Mouse (Mus musculus) lung, embryonic 15.5 days (tissue): ENCODE measurements at regions not wholly inside any gene's neighbourhood (a gene's known extent, or its start where the extent isn't known, plus 50 kb on each side); places are given as distances from the start of the nearest gene placed in this dataset.

ENCODE experiments used
- ATAC-seq: fragments of 200-750 bp; cut with Nextera tagmentation; 2 replicates; pipeline ENCODE4 v1.8.0; 2017; ENCODE audit warnings: moderate number of reproducible peaks, borderline replicate concordance; ENCODE audit not compliant: low FRiP score, low TSS enrichment; ENCODE audit errors: extremely low read depth
- H3K27ac ChIP-seq: fragments of 300-500 bp; sonication (generic); 2 replicates; pipeline ENCODE4 v1.5.1; 2015; ENCODE audit warnings: moderate library complexity, mild to moderate bottlenecking, inconsistent platforms
- H3K27me3 ChIP-seq: fragments of 300-500 bp; sonication (generic); 2 replicates; pipeline ENCODE4 v1.6.1; 2015; ENCODE audit warnings: inconsistent platforms
- H3K36me3 ChIP-seq: fragments of 300-500 bp; sonication (generic); 2 replicates; pipeline ENCODE4 v1.6.1; 2015; ENCODE audit warnings: inconsistent platforms
- H3K4me1 ChIP-seq: fragments of 300-500 bp; sonication (generic); 2 replicates; pipeline ENCODE4 v1.6.1; 2015; ENCODE audit warnings: inconsistent platforms
- H3K4me2 ChIP-seq: fragments of 300-500 bp; sonication (generic); 2 replicates; pipeline ENCODE4 v1.6.1; 2015; ENCODE audit warnings: inconsistent platforms, mild to moderate bottlenecking, moderate library complexity
- H3K4me3 ChIP-seq: fragments of 300-500 bp; sonication (generic); 2 replicates; pipeline ENCODE4 v1.5.1; 2015; ENCODE audit warnings: mild to moderate bottlenecking, inconsistent platforms
- H3K9ac ChIP-seq: fragments of 300-500 bp; sonication (generic); 2 replicates; pipeline ENCODE4 v1.6.1; 2015; ENCODE audit warnings: inconsistent platforms
- H3K9me3 ChIP-seq: fragments of 300-500 bp; sonication (generic); 2 replicates; pipeline ENCODE4 v1.6.1; 2016; ENCODE audit warnings: inconsistent platforms
- WGBS: fragments of 180-500 bp; shearing (Covaris S2); methylation state at CpG from one replicate; pipeline ENCODE4 v1.1.7; 2015; 5-methylcytosine and 5-hydroxymethylcytosine counted together

- H3K9ac ChIP-seq = no peak overlapping the region
- peak; percentile 72 for ATAC-seq
- no peak overlapping the region for H3K4me2 ChIP-seq
- no peaks in the 10 kb centered on the region for H3K36me3 ChIP-seq
- peak overlapping the region; percentile 57 for H3K27ac ChIP-seq
- no peaks in the 10 kb centered on the region for H3K9me3 ChIP-seq
- 33% methylated on average over 7 of the region's 7 CpGs for WGBS
- H3K27me3 ChIP-seq = no peaks in the 10 kb centered on the region
- H3K4me1 ChIP-seq = peaks cover 21% of the 10 kb centered on the region
- no peak overlapping the region for H3K4me3 ChIP-seq
Measured at GRCm38 (mm10) chr13:100950348-100951184, 117.3 kb upstream of the Slc30a5 start.

GRCm38 (mm10) chr13:100943206-100943848 is 110.1 kb upstream of the Slc30a5 start:
- Histone ChIP-seq H3K9me3 (no peaks in the 10 kb centered on the region), H3K9ac (no peak overlapping the region), H3K4me2 (no peak overlapping the region), H3K4me1 (no peaks in the 10 kb centered on the region), H3K36me3 (no peaks in the 10 kb centered on the region), H3K4me3 (no peak overlapping the region), H3K27ac (no peak overlapping the region), H3K27me3 (no peaks in the 10 kb centered on the region)
- ATAC-seq = no peak
- 63% methylated on average over 5 of the region's 5 CpGs for WGBS

GRCm38 (mm10) chr13:100940791-100941190 is 107.6 kb upstream of the Slc30a5 start:
- 72% methylated on average over 13 of the region's 13 CpGs for WGBS
- Histone ChIP-seq H3K27me3 (no peaks in the 10 kb centered on the region), H3K4me1 (no peaks in the 10 kb centered on the region), H3K9ac (no peak overlapping the region), H3K27ac (no peak overlapping the region), H3K9me3 (no peaks in the 10 kb centered on the region), H3K4me3 (no peak overlapping the region), H3K4me2 (no peak overlapping the region), H3K36me3 (no peaks in the 10 kb centered on the region)
- no peak for ATAC-seq

GRCm38 (mm10) chr13:100939677-100940076 is 106.5 kb upstream of the Slc30a5 start:
- H3K9ac ChIP-seq = no peak overlapping the region
- ATAC-seq = no peak
- no peak overlapping the region for H3K4me3 ChIP-seq
- no peak overlapping the region for H3K4me2 ChIP-seq
- H3K4me1 ChIP-seq = no peaks in the 10 kb centered on the region
- H3K27ac ChIP-seq = no peak overlapping the region
- H3K36me3 ChIP-seq = no peaks in the 10 kb centered on the region
- H3K27me3 ChIP-seq = no peaks in the 10 kb centered on the region
- H3K9me3 ChIP-seq = no peaks in the 10 kb centered on the region
- 49% methylated on average over 4 of the region's 4 CpGs for WGBS

GRCm38 (mm10) chr13:100933265-100933664 is 100.0 kb upstream of the Slc30a5 start:
- Histone ChIP-seq H3K36me3 (no peaks in the 10 kb centered on the region), H3K27ac (no peak overlapping the region), H3K4me3 (no peak overlapping the region), H3K9me3 (no peaks in the 10 kb centered on the region), H3K4me1 (no peaks in the 10 kb centered on the region), H3K4me2 (no peak overlapping the region), H3K9ac (no peak overlapping the region), H3K27me3 (no peaks in the 10 kb centered on the region)
- WGBS = 57% methylated on average over 8 of the region's 8 CpGs
- ATAC-seq = no peak

- 73% methylated on average over 2 of the region's 2 CpGs for WGBS
- no peak overlapping the region for H3K27ac ChIP-seq
- no peak overlapping the region for H3K4me3 ChIP-seq
- no peak for ATAC-seq
- no peaks in the 10 kb centered on the region for H3K27me3 ChIP-seq
- no peak overlapping the region for H3K4me2 ChIP-seq
- H3K9me3 ChIP-seq = no peaks in the 10 kb centered on the region
- no peaks in the 10 kb centered on the region for H3K4me1 ChIP-seq
- H3K36me3 ChIP-seq = no peaks in the 10 kb centered on the region
- H3K9ac ChIP-seq = no peak overlapping the region
Measured at GRCm38 (mm10) chr13:100899566-100899965, 66.3 kb upstream of the Slc30a5 start.

- ATAC-seq = no peak
- Histone ChIP-seq H3K4me3 (no peak overlapping the region), H3K36me3 (no peaks in the 10 kb centered on the region), H3K27me3 (no peaks in the 10 kb centered on the region; the same call in 1 of the 2 replicates), H3K4me1 (no peaks in the 10 kb centered on the region), H3K27ac (no peak overlapping the region), H3K9ac (no peak overlapping the region), H3K4me2 (no peak overlapping the region), H3K9me3 (no peaks in the 10 kb centered on the region)
- 78% methylated on average over 9 of the region's 9 CpGs for WGBS
Measured at GRCm38 (mm10) chr13:100893871-100894270, 60.6 kb upstream of the Slc30a5 start.

GRCm38 (mm10) chr13:100893096-100893495 is 59.9 kb upstream of the Slc30a5 start:
- H3K9me3 ChIP-seq = no peaks in the 10 kb centered on the region
- no peak overlapping the region for H3K4me2 ChIP-seq
- WGBS = 67% methylated on average over 1 of the region's 1 CpGs
- no peak for ATAC-seq
- H3K9ac ChIP-seq = no peak overlapping the region
- H3K27me3 ChIP-seq = no peaks in the 10 kb centered on the region; the same call in 1 of the 2 replicates
- H3K36me3 ChIP-seq = no peaks in the 10 kb centered on the region
- H3K4me3 ChIP-seq = no peak overlapping the region
- H3K4me1 ChIP-seq = no peaks in the 10 kb centered on the region
- H3K27ac ChIP-seq = no peak overlapping the region

GRCm38 (mm10) chr13:100892647-100893071 is 59.4 kb upstream of the Slc30a5 start:
- no peak overlapping the region for H3K9ac ChIP-seq
- no peak overlapping the region for H3K27ac ChIP-seq
- no peaks in the 10 kb centered on the region; the same call in 1 of the 2 replicates for H3K27me3 ChIP-seq
- H3K4me1 ChIP-seq = no peaks in the 10 kb centered on the region
- no peak for ATAC-seq
- no peak overlapping the region for H3K4me3 ChIP-seq
- peak overlapping the region; percentile 28 for H3K4me2 ChIP-seq
- H3K9me3 ChIP-seq = no peaks in the 10 kb centered on the region
- WGBS = 52% methylated on average over 13 of the region's 13 CpGs
- H3K36me3 ChIP-seq = no peaks in the 10 kb centered on the region

- H3K9me3 ChIP-seq = no peaks in the 10 kb centered on the region
- H3K4me1 ChIP-seq = no peaks in the 10 kb centered on the region
- ATAC-seq = peak; percentile 52; the same call in 1 of the 2 replicates
- no peaks in the 10 kb centered on the region for H3K36me3 ChIP-seq
- peak overlapping the region; percentile 28 for H3K4me2 ChIP-seq
- no peak overlapping the region for H3K4me3 ChIP-seq
- H3K27me3 ChIP-seq = no peaks in the 10 kb centered on the region; the same call in 1 of the 2 replicates
- H3K27ac ChIP-seq = no peak overlapping the region
- no peak overlapping the region for H3K9ac ChIP-seq
- 17% methylated on average over 13 of the region's 13 CpGs for WGBS
Measured at GRCm38 (mm10) chr13:100892204-100892603, 59.0 kb upstream of the Slc30a5 start.

GRCm38 (mm10) chr13:100890457-100890856 is 57.2 kb upstream of the Slc30a5 start:
- ATAC-seq = no peak
- no peak overlapping the region for H3K9ac ChIP-seq
- H3K9me3 ChIP-seq = no peaks in the 10 kb centered on the region
- H3K27ac ChIP-seq = no peak overlapping the region
- 70% methylated on average over 6 of the region's 6 CpGs for WGBS
- H3K27me3 ChIP-seq = no peaks in the 10 kb centered on the region; the same call in 1 of the 2 replicates
- no peak overlapping the region for H3K4me2 ChIP-seq
- no peaks in the 10 kb centered on the region for H3K36me3 ChIP-seq
- H3K4me3 ChIP-seq = no peak overlapping the region
- no peaks in the 10 kb centered on the region for H3K4me1 ChIP-seq

- H3K36me3 ChIP-seq = no peaks in the 10 kb centered on the region
- ATAC-seq = no peak
- no peak overlapping the region for H3K4me2 ChIP-seq
- H3K27ac ChIP-seq = no peak overlapping the region
- H3K27me3 ChIP-seq = no peaks in the 10 kb centered on the region; the same call in 1 of the 2 replicates
- no peaks in the 10 kb centered on the region for H3K9me3 ChIP-seq
- WGBS = 85% methylated on average over 5 of the region's 5 CpGs
- H3K4me3 ChIP-seq = no peak overlapping the region
- no peak overlapping the region for H3K9ac ChIP-seq
- no peaks in the 10 kb centered on the region for H3K4me1 ChIP-seq
Measured at GRCm38 (mm10) chr13:100888481-100888880, 55.3 kb upstream of the Slc30a5 start.
